Mouse (Mus musculus) cerebellum, adult 2 months (tissue): ENCODE results near the gene Cltc.

Experiments used
- CTCF ChIP-seq: fragments of 200-500 bp; IDR thresholded peaks from 2 replicates; pipeline ENCODE4 v1.5.1; 2011; ENCODE audit warnings: low read depth, mild to moderate bottlenecking, control low read depth, low read length, moderate library complexity, borderline replicate concordance; ENCODE audit not compliant: insufficient read depth
- POLR2A ChIP-seq: fragments of 200-500 bp; IDR thresholded peaks from 2 replicates; pipeline ENCODE4 v1.6.1; 2011; ENCODE audit warnings: low read length, control low read depth, borderline replicate concordance; ENCODE audit not compliant: insufficient read depth

DNA sequence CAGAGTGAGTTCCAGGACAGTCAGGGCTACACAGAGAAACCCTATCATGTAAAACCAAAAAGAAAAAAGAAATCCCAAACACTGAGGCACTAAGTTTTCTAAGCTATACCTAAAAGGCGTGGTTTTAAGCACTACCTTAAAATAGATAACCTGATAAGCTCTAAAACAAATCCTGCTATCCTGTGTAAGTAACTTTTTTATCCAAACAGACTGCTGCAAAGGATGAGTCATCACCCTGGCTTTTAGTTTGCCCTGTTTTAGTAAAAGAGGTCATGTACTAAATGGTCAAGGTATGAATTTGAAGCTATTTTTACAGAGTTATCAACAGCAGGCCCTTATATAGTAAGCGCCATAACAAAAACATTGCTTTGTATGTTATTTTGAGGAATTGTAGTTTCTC, 2.5 kb upstream of the Cltc start:
- TF ChIP-seq POLR2A = no peak
- TF ChIP-seq CTCF = no peak
